Mouse (Mus musculus) heart, postnatal 25 days (tissue): ENCODE measurements around the gene Ap1b1. TPM values are rescaled to one million over a fixed set of nuclear protein-coding genes. Genes with fewer than 3 reads are reported as not detected.

Experiments
- DNase-seq: peaks from one replicate; pipeline ENCODE4 v3.0.0; 2022; ENCODE audit warnings: low spot score
- intact Hi-C: fragments of 180-260 bp; cut with DNase I; formaldehyde crosslinking; loops from one replicate; pipeline ENCODE4 v1.15.1; 2025
- total RNA-seq, 2 experiments: library from RNA; stranded (reverse); gene quantifications; 2 replicates each; pipeline ENCODE4 v1.2.3; 2021

Gene Ap1b1
- total RNA-seq, result 10 to 100 TPM; 53.1 to 58.1 TPM

DNA sequence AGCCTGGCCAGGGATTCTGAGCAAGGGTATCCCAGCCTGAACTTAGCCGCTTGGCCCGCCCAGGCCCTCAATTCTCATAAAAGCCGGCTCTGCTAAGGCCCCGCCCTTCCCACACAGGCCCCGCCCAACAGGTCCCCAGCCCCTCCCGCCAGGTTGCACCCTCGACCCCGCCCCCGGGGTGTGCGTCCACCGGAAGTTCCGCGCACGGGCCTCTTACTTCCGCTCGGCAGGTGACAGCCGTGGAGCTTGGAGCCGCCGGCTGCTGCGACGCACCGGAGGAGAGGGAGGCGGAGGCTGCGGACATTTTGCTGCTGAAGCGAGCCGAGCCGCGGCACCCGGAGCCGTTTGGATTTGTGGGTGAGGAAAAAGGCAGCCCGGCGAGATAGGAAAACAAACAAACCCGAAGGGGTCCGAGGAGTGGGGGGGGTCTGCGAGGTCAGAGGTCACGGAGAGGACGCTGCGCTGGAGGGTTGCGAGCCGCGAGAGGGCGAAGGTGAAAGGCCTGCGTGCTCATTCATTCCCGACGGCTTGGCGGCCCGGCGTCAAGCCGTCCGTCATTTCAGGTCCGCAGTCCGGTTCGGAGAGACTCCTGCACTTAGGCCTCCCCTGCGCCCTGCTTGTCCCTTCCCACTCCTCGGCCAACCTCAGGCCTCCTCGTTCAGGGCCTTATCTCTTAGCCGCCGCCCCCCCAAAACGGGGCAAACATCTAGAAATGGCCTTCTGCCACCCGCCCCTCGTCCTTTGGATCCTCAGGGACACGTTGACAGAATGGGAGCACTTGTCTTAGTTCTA lies at the start of gene Ap1b1:
Ap1b1 (plus strand) TSS at position 130 of the 792 bp plus-strand sequence.
- DNase-seq, result peak; percentile 78
- intact Hi-C loops, result no loop called here

DNA sequence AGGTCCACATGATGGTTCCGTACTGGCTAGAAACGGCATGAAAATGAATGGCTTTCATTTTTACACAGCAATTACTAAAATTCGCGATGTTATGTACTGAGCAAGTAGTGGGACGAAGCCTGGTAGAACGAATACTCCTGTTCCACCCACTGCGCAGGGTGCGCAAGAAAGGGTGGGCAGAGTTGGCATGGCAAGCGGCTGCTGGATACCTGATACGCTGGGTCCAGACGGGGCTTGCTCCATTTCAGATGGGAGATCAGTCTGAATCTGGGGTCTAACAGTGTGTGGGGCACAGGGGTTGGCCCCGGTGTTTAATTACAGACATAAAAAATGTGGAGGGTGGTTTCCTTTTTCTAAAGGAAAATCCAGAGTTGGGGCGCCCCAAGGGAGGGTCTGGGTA lies 40.1 kb upstream of the Ap1b1 start:
- intact Hi-C loops, result no loop called here
- DNase-seq, result no peak

DNA sequence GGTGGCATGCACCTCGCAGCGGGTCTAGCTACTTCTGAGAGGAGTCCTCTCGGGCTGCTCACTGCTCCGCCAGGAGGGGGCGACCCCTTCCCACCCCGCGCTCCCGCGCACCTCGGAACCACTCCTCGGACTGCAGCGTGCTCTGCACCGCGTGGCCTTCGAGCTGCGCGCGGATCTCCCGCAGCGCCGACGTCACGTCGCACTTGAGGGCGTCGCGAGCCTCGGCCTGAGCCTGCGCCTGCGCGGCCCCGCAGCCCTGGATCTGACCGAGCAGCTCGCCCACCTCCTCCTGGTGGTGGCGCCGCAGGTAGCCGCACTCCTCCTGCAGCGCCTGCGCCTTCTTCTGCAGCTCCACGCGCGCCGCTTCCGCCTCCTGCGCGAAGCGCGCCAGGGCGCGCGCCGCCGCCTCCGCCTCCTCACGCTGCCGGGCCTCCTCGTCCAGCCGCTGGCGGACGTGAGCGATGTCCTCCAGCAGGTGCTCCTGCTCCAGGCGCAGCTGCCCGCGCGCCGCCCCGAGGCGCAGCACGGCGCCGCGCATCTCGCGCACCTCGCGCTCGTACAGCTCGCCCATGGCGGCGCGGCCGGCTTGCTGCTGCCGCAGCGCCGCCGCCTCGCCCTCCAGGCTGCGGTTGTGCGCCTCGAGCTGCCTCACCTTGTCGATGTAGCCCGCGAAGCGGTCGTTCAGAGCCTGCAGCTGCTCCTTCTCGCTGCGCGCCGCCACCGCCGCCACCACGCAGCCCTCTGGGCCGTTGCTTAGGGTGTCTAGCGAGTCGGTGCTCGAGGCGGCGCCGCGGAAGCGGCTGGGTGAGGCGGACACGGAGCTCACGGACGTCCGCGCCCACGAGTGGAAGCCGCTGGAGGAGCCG lies 39.4 kb upstream of the Ap1b1 start:
- no peak for DNase-seq
- intact Hi-C loops, result no loop called here

DNA sequence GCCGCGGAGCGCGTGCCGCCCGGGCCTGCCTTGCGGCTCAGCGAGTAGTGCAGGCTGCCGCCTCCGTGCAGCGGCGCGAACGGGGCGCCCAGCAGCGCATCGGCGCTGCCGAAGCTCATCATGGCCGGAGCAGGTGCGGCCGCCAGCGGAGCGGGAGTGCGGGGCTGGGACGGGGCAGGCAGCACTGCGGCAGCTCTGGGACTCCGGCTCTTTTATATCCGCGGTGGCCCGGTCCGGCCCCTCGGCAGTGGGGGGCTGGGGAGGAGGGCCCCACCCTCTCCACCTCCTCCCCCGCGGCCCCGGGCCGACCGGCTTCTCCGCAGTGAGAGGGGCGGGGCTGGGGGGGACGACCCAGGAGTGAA lies 38.8 kb upstream of the Ap1b1 start, which contains the start of gene Nefh:
Nefh (minus strand) TSS at position 252 of the 362 bp plus-strand sequence.
- intact Hi-C loops, result no loop called here

DNA sequence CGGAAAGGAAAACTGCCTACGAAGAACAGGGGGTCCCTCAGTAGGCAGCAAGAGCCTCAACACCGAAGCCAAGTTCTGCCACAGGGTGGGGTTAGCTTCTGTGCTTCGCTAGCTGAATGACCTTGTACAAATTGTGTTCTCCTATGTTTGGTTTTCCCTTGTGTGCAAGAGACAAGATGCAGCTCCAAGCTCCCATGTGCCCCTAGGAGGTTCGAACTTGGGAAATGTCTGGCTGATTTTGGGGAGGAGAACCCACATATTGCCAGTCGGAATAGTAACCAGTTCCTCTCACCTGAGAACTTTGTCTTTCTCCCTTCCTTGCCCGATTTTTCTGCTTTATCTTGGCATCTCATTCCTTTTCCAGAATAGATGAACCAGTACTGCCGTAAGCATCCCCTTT lies 37.8 kb upstream of the Ap1b1 start:
- DNase-seq, result no peak
- intact Hi-C loops, result no loop called here

More for the DNA sequence above, 38.8 kb upstream of the Ap1b1 start, which contains the start of gene Nefh:
- DNase-seq, result no peak

DNA sequence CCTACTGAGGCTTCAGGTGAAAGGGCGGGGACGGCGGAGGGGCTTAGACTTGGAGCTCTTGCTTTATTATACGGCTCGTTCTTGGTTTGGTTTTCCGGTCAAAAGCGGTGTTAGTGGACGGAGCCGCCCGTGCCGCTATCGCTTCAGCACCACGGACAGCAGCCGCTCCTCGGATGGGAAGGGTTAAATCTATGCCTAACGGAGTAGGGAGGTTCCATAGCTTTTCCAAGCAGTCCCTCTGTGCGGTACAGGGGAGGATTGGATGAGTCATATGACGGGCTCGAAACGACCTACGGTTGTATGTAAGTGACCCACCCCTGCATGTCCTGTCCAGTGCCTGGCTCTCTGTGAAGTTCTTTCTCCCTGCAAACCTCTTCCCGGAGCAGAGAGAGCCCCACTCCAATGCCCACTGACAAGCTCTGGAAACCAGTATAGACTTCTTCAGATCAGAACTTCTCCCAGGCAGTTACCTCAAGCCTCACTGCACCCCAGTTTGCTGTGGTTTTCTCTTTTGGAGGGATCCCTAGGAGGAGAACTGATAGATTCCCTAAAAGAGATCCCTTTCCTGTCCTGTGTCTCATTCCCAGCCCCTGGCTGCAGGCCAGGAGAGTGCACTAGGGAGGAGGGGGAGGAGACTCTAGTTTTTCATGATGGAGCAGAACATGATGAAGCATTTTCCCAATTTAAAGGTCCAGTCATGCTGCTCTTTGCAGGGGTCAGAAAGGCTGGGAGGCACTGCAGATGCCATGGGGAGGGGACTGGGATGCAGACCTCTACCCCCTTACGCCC lies 37.2 kb upstream of the Ap1b1 start:
- intact Hi-C loops, result no loop called here
- no peak for DNase-seq

DNA sequence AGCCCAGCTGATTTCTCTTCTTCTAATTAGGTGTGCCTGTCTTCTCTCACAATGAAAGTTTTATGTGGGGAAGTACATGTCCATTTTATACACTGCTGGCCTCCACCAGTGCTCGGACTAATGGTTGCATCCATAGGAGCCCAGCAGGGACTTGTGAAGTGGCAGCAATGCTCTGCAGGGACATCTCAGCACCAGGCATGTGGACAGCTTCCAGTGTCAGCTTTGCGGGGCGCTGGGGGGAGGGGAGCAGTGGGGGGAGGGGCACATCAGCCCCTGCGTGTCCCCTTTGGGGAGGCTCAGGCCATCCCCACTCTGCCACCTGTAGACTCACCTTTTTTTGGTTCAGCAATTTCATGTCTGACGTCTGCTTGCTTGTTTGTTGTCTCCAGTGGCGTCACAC lies 33.2 kb upstream of the Ap1b1 start:
- intact Hi-C loops, result no loop called here
- no peak for DNase-seq

DNA sequence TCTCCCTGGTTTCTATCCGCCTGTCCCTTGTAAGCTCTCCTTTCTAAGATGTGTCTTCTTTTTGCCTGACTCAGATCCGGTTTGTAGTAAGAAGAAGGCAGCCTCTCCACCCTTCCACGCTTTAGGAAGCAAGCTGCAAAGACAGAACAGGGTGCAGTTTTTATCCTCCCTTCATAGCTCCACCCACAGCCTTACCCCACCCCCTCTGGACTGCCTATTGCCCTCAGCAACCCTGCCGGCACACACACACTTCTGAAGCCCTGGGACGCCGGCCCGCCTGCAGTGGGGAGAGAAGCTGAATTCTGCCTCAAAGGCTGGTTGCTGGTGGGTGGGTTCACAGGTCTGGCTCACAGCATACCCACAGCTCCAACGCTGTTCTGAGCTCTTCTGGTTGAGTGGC lies 32.7 kb upstream of the Ap1b1 start:
- DNase-seq, result no peak
- intact Hi-C loops, result no loop called here

DNA sequence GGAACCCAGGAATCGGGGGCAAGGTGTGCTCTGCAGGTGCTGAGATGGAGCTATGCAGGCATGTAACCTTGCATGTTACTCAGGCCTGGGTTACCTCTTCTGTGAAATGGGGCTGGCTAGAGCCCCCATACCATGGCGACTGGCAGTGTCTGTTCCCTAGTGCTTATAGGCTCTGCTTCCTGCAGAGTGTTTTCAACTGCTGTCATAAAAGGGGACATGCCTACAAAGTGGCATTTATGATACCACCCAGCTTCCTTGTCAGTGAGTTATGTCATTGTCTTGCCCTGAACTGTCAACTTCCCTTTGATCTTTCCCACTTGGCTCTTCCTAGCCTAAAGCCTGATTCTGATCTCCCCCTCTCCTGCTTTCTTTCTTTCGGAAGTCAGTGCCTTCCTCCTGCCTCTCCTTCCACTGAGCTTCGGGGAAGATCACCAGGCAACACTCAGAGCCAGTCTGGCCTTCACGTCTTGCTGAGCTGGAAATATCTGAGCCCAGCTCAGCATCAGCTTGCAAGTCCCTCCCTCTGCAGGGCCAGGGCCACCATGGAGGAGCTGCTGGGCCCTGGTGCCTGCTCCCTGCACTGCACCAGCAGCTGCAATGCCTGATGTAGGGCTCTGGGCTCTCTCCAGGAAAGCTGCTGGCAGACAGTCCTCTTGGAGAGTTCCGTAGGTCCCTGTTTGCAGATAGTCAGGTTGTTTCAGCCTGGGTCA lies 23.4 kb upstream of the Ap1b1 start:
- intact Hi-C loops, result no loop called here
- no peak for DNase-seq

DNA sequence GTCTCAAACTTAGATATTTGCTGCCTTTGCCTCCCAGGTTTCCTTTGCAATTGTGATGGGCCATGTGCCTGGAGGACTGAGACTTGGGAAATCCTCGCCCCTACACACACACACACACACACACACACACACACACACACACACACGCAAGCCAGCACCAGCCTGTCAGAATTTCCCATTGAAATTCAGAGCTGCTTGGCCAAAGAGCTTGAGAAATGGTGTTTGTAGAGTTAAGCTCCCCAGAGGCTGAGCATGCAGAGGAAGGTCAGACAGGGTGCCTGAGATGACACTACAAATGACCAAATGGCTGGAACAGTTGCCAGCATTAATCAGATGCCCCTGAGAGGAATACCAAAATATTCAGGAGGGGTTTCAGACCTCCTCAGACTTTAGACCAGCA lies 20.3 kb upstream of the Ap1b1 start:
- intact Hi-C loops, result no loop called here
- DNase-seq, result no peak

DNA sequence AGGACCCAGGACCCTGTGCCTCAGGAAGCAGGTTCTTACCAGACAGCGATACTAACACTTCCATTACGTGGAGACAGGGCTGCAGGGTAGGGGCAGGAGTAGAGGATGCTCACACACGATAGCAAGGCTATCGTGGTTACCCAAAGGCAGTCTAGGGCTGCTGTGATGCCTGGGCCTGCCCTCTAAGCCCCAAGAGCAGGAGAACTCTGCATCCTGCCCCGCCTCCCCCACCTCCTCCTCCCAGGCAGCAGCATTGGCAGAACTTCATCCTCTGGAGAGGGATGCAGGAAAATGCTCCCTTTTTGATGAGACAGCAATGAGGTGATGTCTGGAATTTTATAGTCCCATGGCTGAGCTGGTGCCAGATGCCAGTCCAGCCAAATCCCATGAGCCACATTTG lies 19.7 kb upstream of the Ap1b1 start:
- intact Hi-C loops, result no loop called here

DNA sequence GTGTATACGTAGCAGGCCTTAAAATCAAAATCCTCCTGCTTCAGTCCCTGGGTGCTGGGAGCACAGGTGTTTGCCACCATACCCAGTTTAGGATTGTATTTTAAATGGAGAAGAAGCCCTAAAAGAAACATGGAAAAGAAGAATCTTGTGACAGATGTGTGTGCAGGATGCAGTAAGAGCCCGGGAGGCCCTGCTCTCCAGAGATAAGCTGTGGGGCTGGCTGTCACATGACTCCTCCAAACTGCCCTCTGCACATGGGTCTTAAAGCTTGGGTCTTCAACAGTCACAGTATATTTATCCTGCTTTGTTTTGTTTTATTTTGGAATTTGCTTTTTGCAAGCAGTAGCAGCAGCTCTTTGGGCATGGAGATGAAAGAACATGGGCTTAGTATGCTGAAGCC lies 19.1 kb upstream of the Ap1b1 start:
- no peak for DNase-seq
- intact Hi-C loops, result no loop called here

More for the DNA sequence above, 19.7 kb upstream of the Ap1b1 start:
- no peak for DNase-seq

DNA sequence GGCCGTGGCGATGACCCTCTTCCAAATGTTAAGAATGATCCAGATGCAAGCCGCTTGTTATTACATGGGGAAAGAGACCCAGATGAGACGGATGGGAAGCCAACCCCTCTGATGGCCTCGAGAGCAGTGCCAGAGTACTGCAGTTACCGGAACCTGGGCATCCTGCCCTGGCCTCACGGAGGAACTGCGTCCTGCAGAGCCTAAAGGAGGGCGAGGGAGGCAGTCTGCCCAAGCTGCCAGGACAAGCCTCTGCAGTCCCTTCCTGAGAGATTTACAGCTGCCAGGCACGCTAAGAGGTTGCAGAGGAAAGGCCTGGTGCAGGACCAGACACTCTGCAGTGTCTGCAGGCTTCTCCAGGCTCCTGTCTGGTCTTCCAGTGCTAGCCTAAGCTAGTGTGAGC lies 18.2 kb upstream of the Ap1b1 start:
- DNase-seq, result no peak
- intact Hi-C loops, result no loop called here

DNA sequence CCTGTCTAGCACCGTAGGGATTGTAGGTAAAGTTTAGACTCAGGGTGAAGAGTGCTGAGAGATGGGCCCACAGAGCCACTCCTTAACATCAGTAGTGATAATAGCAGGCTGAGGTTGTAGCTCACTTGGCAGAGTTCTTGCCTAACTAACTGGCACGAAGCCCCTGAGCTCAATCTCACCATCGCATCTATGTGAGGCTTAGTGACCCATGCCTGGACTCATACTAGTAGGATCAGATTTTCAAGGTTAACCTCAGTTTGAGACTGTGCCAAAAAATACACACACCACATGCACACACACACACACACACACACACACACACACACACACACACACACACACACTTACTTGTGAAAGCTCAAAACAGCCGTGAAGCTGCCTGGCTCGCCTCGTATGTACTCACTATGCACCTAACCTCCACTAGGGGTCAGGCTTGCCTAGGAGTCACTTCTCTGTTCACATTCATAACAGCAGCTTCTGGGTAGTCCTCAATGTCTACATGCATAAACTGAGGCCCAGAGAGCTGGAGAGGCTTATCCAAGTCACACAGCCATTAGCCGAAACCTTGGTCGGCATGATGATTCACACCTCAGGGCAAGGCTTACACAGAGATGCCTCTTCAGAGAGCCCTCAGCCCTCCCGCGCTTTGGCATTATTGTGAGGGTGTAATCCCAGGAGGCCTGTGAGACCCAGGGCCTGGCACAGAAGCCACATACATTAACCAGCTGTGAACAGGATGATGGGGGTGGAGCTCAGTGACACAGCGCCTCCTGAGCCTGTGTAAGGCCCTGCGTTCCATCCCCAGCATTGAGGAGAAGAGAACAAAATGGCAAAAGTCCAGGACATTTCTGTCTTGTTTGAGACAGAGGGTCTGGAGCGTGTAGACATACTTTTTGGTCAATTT lies 13.4 kb upstream of the Ap1b1 start:
- intact Hi-C loops, result no loop called here
- no peak for DNase-seq

DNA sequence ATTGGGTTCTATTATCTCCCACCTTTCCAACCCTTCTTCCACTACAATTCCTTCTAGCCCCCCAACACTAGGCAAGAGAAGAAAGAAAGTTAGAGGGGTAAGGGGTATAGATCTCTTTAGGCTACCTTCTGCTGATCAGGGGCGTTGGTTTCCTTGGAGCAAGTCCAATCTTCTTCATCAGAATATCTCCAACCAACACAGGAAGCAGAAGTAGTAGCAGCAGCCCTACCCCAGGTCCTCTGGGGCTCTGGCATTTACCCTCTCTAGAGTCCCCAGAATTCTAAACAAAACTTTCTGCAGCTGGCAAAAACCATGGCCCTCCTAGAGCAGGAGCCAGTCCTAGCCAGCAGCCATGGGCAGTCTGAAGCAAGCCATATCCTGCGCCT lies 12.8 kb upstream of the Ap1b1 start:
- intact Hi-C loops, result loop anchor here (2.0 kb wide), 1 partner anchor 57 kb away; no protein-coding TSS in a partner anchor
- no peak for DNase-seq

DNA sequence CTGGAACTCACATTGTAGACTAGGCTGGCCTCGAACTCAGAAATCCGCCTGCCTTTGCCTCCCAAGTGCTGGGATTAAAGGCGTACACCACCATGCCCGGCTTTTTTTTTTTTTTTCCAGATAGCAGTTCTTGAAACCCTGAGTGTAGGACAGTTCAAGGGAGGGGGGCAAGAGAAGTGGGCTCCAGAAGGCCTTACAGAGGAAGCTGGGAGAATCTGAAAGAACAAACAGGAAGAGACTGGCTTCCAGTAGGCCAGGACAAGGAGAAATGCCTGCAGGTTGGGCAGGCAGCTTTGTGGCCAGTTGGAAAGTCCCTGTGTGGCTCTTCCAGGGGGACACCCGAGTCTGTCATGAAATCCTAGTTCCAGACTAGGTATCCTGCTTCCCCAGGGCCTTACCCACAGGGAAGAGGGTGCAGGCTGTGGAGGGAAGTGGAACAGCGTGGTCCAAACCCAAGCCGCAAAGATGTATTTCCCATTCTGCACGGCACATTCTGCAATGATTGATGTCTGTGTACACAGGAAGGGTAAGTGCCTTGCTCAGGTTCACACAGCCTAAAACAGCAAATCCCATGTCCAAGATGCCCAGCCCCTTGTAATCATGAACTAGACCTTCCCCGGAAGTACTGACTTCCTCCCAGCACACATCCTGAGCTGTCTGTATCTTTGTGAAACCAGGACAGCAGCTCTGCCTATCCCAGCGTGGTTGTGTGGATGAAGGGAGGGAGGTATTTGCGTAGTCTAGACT lies 12.1 kb upstream of the Ap1b1 start:
- intact Hi-C loops, result loop anchor here (2.0 kb wide), 1 partner anchor 58 kb away; no protein-coding TSS in a partner anchor
- DNase-seq, result no peak

DNA sequence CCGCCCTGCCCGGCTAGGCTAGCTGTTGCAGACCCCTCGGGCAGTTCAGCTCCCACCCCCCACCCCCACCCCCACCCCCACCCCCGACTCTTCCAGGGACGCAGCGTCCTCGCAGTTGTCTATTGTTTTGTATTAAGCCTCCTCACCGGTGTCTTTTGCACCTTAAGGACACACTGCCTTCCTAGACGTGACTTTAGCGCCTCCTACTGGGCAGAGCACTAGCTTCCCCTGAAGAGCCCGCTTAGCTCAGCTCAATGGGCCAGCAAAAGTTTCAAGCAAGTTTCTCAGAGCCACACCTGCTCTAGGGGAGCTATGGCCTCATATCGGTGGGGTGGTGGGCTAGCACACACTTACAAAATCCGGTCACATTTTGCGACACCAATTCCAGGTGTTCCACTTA lies 11.0 kb upstream of the Ap1b1 start:
- DNase-seq, result no peak
- intact Hi-C loops, result loop anchor here (2.0 kb wide), 1 partner anchor 59 kb away; no protein-coding TSS in a partner anchor

DNA sequence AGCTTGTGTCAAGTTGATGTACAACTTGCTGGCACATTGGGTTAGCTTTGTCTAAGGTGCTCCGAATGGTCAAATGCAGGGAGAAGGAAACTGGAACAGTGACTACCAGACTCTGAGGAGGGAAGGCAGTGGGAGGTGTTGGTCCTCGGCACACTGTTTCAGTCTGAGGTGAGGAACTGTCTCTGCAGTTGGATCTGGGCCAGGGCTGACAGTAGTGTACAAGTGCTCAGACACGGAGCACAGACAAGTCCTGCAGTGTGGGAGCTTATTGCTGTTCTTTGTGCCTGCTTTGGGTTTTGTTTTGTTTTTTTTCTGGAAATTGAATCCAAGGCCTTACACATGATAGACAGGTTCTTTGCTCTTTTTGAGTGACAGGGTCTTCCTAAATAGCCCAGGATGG lies 3.6 kb upstream of the Ap1b1 start:
- DNase-seq, result no peak
- intact Hi-C loops, result no loop called here
